Mouse (Mus musculus) bone marrow, adult 2 months (tissue): Measurements from ENCODE around the gene Mpi.

Experiments used
- CTCF ChIP-seq: fragments of 200-500 bp; IDR thresholded peaks from 2 replicates; pipeline ENCODE4 v1.5.1; 2011; ENCODE audit warnings: low read length, control low read depth; ENCODE audit not compliant: control insufficient read depth, insufficient read depth
- POLR2A ChIP-seq: fragments of 200-500 bp; IDR thresholded peaks from 2 replicates; pipeline ENCODE4 v1.6.1; 2011; ENCODE audit warnings: low read depth, mild to moderate bottlenecking, control low read depth, low read length, borderline replicate concordance; ENCODE audit not compliant: control insufficient read depth

DNA sequence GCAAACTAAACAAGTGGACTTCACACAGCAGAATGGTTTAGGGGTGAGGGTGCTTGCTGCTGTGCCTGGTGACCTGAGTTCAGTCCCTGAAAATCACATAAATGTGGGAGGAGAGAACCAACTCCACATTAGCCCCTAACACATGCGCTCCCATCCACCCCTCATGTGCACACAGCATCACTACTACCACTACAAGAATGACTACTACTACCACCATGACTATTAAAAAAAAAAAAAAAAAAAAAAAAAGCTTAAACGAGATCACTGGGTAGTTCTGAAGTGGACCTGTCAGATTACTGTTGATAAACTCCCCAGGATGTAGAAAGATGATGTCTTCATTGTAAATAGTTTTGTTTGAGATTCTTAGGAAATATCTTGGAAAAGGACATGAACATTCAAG is 7.0 kb upstream of the Mpi start:
- TF ChIP-seq CTCF (no peak), POLR2A (no peak)
